Mouse (Mus musculus): ENCODE data around the gene Gmpr2. TPM values are rescaled to one million over a fixed set of nuclear protein-coding genes. Genes with fewer than 3 reads are reported as not detected.
A peak's percentile ranks its signal among the peaks of the same experiment; 100 is the strongest.

Gmpr2 gene
- polyA plus RNA-seq, 1 experiment from 2014 or later, result 48.7 TPM

GRCm38 (mm10) chr14:55660636-55661035, 11.1 kb upstream of the Gmpr2 start:
- H3K9ac ChIP-seq (ENCODE audit: low read length), result no peak overlapping the region
- H3K9me3 ChIP-seq (replicated peaks; ENCODE audit: control insufficient read depth, low read length), result no peaks in the 10 kb centered on the region
- H3K27me3 ChIP-seq (replicated peaks; ENCODE audit: control insufficient read depth, insufficient read depth, low read length), result no peaks in the 10 kb centered on the region
- peak; percentile 45 for ATAC-seq
- H3K4me1 ChIP-seq (ENCODE audit: control insufficient read depth, insufficient read depth, low read length), result no peaks in the 10 kb centered on the region
- peaks cover 26% of the 10 kb centered on the region for H3K36me3 ChIP-seq (ENCODE audit: control insufficient read depth, insufficient read depth, low read length)
- H3K4me2 ChIP-seq (ENCODE audit: low read length), result peak overlapping the region; percentile 65
- DNase-seq (ENCODE audit: low spot score), result no peak
- H3K4me3 ChIP-seq (ENCODE audit: low read depth, low read length), result peak overlapping the region; percentile 54; the same call in 1 of the 2 replicates
- no peak overlapping the region; the same call in 1 of the 2 replicates for H3K27ac ChIP-seq (ENCODE audit: low read depth, low read length)
- 20% methylated on average over 2 of the region's 2 CpGs for WGBS

GRCm38 (mm10) chr14:55671486-55671832, 282 bp upstream of the Gmpr2 start:
- peak overlapping the region; percentile 81 for H3K9ac ChIP-seq (ENCODE audit: low read length)
- peak overlapping the region; percentile 96 for H3K4me2 ChIP-seq (ENCODE audit: low read length)
- H3K27ac ChIP-seq (ENCODE audit: low read depth, low read length), result peak overlapping the region; percentile 70; the same call in 1 of the 2 replicates
- no peaks in the 10 kb centered on the region for H3K9me3 ChIP-seq (replicated peaks; ENCODE audit: control insufficient read depth, low read length)
- ATAC-seq (peak; percentile 63), DNase-seq (ENCODE audit: low spot score) (no peak)
- no peaks in the 10 kb centered on the region for H3K27me3 ChIP-seq (replicated peaks; ENCODE audit: control insufficient read depth, insufficient read depth, low read length)
- peaks cover 25% of the 10 kb centered on the region for H3K36me3 ChIP-seq (ENCODE audit: control insufficient read depth, insufficient read depth, low read length)
- peak overlapping the region; percentile 86 for H3K4me3 ChIP-seq (ENCODE audit: low read depth, low read length)
- H3K4me1 ChIP-seq (ENCODE audit: control insufficient read depth, insufficient read depth, low read length), result peaks cover 16% of the 10 kb centered on the region
- WGBS, result under 1% methylated on average over 12 of the region's 12 CpGs

GRCm38 (mm10) chr14:55672741-55673060, 960 bp downstream of the Gmpr2 start:
- H3K4me1 ChIP-seq (ENCODE audit: control insufficient read depth, insufficient read depth, low read length), result peaks cover 16% of the 10 kb centered on the region
- peaks cover 34% of the 10 kb centered on the region for H3K36me3 ChIP-seq (ENCODE audit: control insufficient read depth, insufficient read depth, low read length)
- 87% methylated on average over 7 of the region's 7 CpGs for WGBS
- no peak for DNase-seq (ENCODE audit: low spot score)
- H3K9me3 ChIP-seq (replicated peaks; ENCODE audit: control insufficient read depth, low read length), result no peaks in the 10 kb centered on the region
- no peak overlapping the region for H3K27ac ChIP-seq (ENCODE audit: low read depth, low read length)
- H3K4me2 ChIP-seq (ENCODE audit: low read length), result peak overlapping the region; percentile 96
- H3K9ac ChIP-seq (ENCODE audit: low read length), result peak overlapping the region; percentile 81
- peak overlapping the region; percentile 86 for H3K4me3 ChIP-seq (ENCODE audit: low read depth, low read length)
- ATAC-seq, result no peak
- H3K27me3 ChIP-seq (replicated peaks; ENCODE audit: control insufficient read depth, insufficient read depth, low read length), result no peaks in the 10 kb centered on the region

- Histone ChIP-seq H3K4me3 (ENCODE audit: low read depth, low read length) (no peak overlapping the region), H3K4me2 (ENCODE audit: low read length) (no peak overlapping the region), H3K4me1 (ENCODE audit: control insufficient read depth, insufficient read depth, low read length) (peaks cover 7% of the 10 kb centered on the region), H3K36me3 (ENCODE audit: control insufficient read depth, insufficient read depth, low read length) (peaks cover 49% of the 10 kb centered on the region), H3K27me3 (replicated peaks; ENCODE audit: control insufficient read depth, insufficient read depth, low read length) (no peaks in the 10 kb centered on the region), H3K9ac (ENCODE audit: low read length) (no peak overlapping the region), H3K27ac (ENCODE audit: low read depth, low read length) (no peak overlapping the region), H3K9me3 (replicated peaks; ENCODE audit: control insufficient read depth, low read length) (no peaks in the 10 kb centered on the region)
- ATAC-seq (no peak), DNase-seq (ENCODE audit: low spot score) (no peak)
- 81% methylated on average over 4 of the region's 4 CpGs for WGBS
These were observed 5.9 kb downstream of the Gmpr2 start for GRCm38 (mm10) chr14:55677615-55678014.

- Histone ChIP-seq H3K9me3 (replicated peaks; ENCODE audit: control insufficient read depth, low read length) (no peaks in the 10 kb centered on the region), H3K27ac (ENCODE audit: low read depth, low read length) (peak within 1 kb of the TSS; percentile 77), H3K4me3 (ENCODE audit: low read depth, low read length) (peak within 1 kb of the TSS; percentile 70), H3K9ac (ENCODE audit: low read length) (peak within 1 kb of the TSS; percentile 77), H3K4me1 (ENCODE audit: control insufficient read depth, insufficient read depth, low read length) (peaks cover 3% of the 10 kb centered on the region; the same call in 1 of the 2 replicates), H3K4me2 (ENCODE audit: low read length) (peak within 1 kb of the TSS; percentile 89), H3K36me3 (ENCODE audit: control insufficient read depth, insufficient read depth, low read length) (peaks cover 40% of the 10 kb centered on the region), H3K27me3 (replicated peaks; ENCODE audit: control insufficient read depth, insufficient read depth, low read length) (no peaks in the 10 kb centered on the region)
- DNase-seq (ENCODE audit: low spot score) (peak; percentile 98), ATAC-seq (peak; percentile 98)
- under 1% methylated on average over 66 of the region's 66 CpGs for WGBS
These were observed 9.7 kb downstream of the Gmpr2 start, which contains the start of gene Tinf2 for GRCm38 (mm10) chr14:55681160-55682117. Gene Tinf2 (minus strand): TSS chr14:55681820.

GRCm38 (mm10) chr14:55682118-55682493, 10.4 kb downstream of the Gmpr2 start:
- peaks cover 3% of the 10 kb centered on the region; the same call in 1 of the 2 replicates for H3K4me1 ChIP-seq (ENCODE audit: control insufficient read depth, insufficient read depth, low read length)
- no peak for DNase-seq (ENCODE audit: low spot score)
- no peak overlapping the region for H3K27ac ChIP-seq (ENCODE audit: low read depth, low read length)
- H3K9ac ChIP-seq (ENCODE audit: low read length), result peak overlapping the region; percentile 77; the same call in 1 of the 2 replicates
- peaks cover 33% of the 10 kb centered on the region for H3K36me3 ChIP-seq (ENCODE audit: control insufficient read depth, insufficient read depth, low read length)
- peak overlapping the region; percentile 70 for H3K4me3 ChIP-seq (ENCODE audit: low read depth, low read length)
- no peaks in the 10 kb centered on the region for H3K27me3 ChIP-seq (replicated peaks; ENCODE audit: control insufficient read depth, insufficient read depth, low read length)
- no peak; the same call in 1 of the 2 replicates for ATAC-seq
- 16% methylated on average over 3 of the region's 3 CpGs for WGBS
- no peaks in the 10 kb centered on the region for H3K9me3 ChIP-seq (replicated peaks; ENCODE audit: control insufficient read depth, low read length)
- H3K4me2 ChIP-seq (ENCODE audit: low read length), result peak overlapping the region; percentile 89

- Histone ChIP-seq H3K27ac (ENCODE audit: low read depth, low read length) (no peak overlapping the region), H3K9ac (ENCODE audit: low read length) (no peak overlapping the region), H3K4me1 (ENCODE audit: control insufficient read depth, insufficient read depth, low read length) (no peaks in the 10 kb centered on the region), H3K4me2 (ENCODE audit: low read length) (no peak overlapping the region), H3K4me3 (ENCODE audit: low read depth, low read length) (no peak overlapping the region), H3K36me3 (ENCODE audit: control insufficient read depth, insufficient read depth, low read length) (no peaks in the 10 kb centered on the region), H3K27me3 (replicated peaks; ENCODE audit: control insufficient read depth, insufficient read depth, low read length) (no peaks in the 10 kb centered on the region), H3K9me3 (replicated peaks; ENCODE audit: control insufficient read depth, low read length) (no peaks in the 10 kb centered on the region; the same call in 1 of the 2 replicates)
- WGBS, result 81% methylated on average over 10 of the region's 10 CpGs
- no peak for ATAC-seq
- DNase-seq (ENCODE audit: low spot score), result no peak
These were observed 17.7 kb downstream of the Gmpr2 start for GRCm38 (mm10) chr14:55689433-55689832.

GRCm38 (mm10) chr14:55697226-55697625, 25.5 kb downstream of the Gmpr2 start:
- 82% methylated on average over 4 of the region's 4 CpGs for WGBS

GRCm38 (mm10) chr14:55701131-55701530, 29.4 kb downstream of the Gmpr2 start:
- Histone ChIP-seq H3K4me2 (ENCODE audit: low read length) (no peak overlapping the region), H3K27ac (ENCODE audit: low read depth, low read length) (no peak overlapping the region), H3K27me3 (replicated peaks; ENCODE audit: control insufficient read depth, insufficient read depth, low read length) (no peaks in the 10 kb centered on the region), H3K4me3 (ENCODE audit: low read depth, low read length) (no peak overlapping the region), H3K9me3 (replicated peaks; ENCODE audit: control insufficient read depth, low read length) (no peaks in the 10 kb centered on the region), H3K9ac (ENCODE audit: low read length) (no peak overlapping the region), H3K4me1 (ENCODE audit: control insufficient read depth, insufficient read depth, low read length) (no peaks in the 10 kb centered on the region), H3K36me3 (ENCODE audit: control insufficient read depth, insufficient read depth, low read length) (no peaks in the 10 kb centered on the region)
- WGBS, result 59% methylated on average over 9 of the region's 9 CpGs
- DNase-seq (ENCODE audit: low spot score), result no peak
- ATAC-seq, result no peak

More at GRCm38 (mm10) chr14:55697226-55697625, 25.5 kb downstream of the Gmpr2 start:
- Histone ChIP-seq H3K9me3 (replicated peaks; ENCODE audit: control insufficient read depth, low read length) (no peaks in the 10 kb centered on the region; the same call in 1 of the 2 replicates), H3K9ac (ENCODE audit: low read length) (no peak overlapping the region), H3K27ac (ENCODE audit: low read depth, low read length) (no peak overlapping the region), H3K36me3 (ENCODE audit: control insufficient read depth, insufficient read depth, low read length) (no peaks in the 10 kb centered on the region), H3K4me2 (ENCODE audit: low read length) (no peak overlapping the region), H3K27me3 (replicated peaks; ENCODE audit: control insufficient read depth, insufficient read depth, low read length) (no peaks in the 10 kb centered on the region), H3K4me1 (ENCODE audit: control insufficient read depth, insufficient read depth, low read length) (no peaks in the 10 kb centered on the region), H3K4me3 (ENCODE audit: low read depth, low read length) (no peak overlapping the region)
- no peak for DNase-seq (ENCODE audit: low spot score)
- ATAC-seq, result no peak
